Mouse (Mus musculus) liver, embryonic 15.5 days (tissue): ENCODE data around the gene Ube2g2. TPM values are rescaled to one million over a fixed set of nuclear protein-coding genes. Genes with fewer than 3 reads are reported as not detected.

Experiments used
- ATAC-seq: fragments of 200-750 bp; cut with Nextera tagmentation; 2 replicates; pipeline ENCODE4 v1.8.0; 2017; ENCODE audit warnings: moderate number of reproducible peaks, mild to moderate bottlenecking, moderate library complexity; ENCODE audit not compliant: insufficient read depth
- H3K27ac ChIP-seq: fragments of 300-500 bp; sonication (generic); replicated peaks from 2 replicates; pipeline ENCODE4 v1.5.1; 2015; ENCODE audit warnings: mild to moderate bottlenecking, inconsistent platforms
- H3K27me3 ChIP-seq: fragments of 300-500 bp; sonication (generic); 2 replicates; pipeline ENCODE4 v1.6.1; 2015; ENCODE audit warnings: mild to moderate bottlenecking, inconsistent platforms
- H3K36me3 ChIP-seq: fragments of 300-500 bp; sonication (generic); replicated peaks from 2 replicates; pipeline ENCODE4 v1.6.1; 2015; ENCODE audit warnings: moderate library complexity, mild to moderate bottlenecking, inconsistent platforms
- H3K4me1 ChIP-seq: fragments of 300-500 bp; sonication (generic); replicated peaks from 2 replicates; pipeline ENCODE4 v1.6.1; 2015; ENCODE audit warnings: inconsistent platforms
- H3K4me2 ChIP-seq: fragments of 300-500 bp; sonication (generic); 2 replicates; pipeline ENCODE4 v1.6.1; 2015; ENCODE audit warnings: moderate library complexity, mild to moderate bottlenecking, inconsistent platforms
- H3K4me3 ChIP-seq: fragments of 300-500 bp; sonication (generic); replicated peaks from 2 replicates; pipeline ENCODE4 v1.5.1; 2015; ENCODE audit warnings: mild to moderate bottlenecking, inconsistent platforms
- H3K9ac ChIP-seq: fragments of 300-500 bp; sonication (generic); 2 replicates; pipeline ENCODE4 v1.6.1; 2015; ENCODE audit warnings: moderate library complexity, mild to moderate bottlenecking, inconsistent platforms
- H3K9me3 ChIP-seq: fragments of 300-500 bp; sonication (generic); replicated peaks from 2 replicates; pipeline ENCODE4 v1.6.1; 2016; ENCODE audit warnings: inconsistent platforms
- WGBS: fragments of 180-500 bp; shearing (Covaris S2); methylation state at CpG from one replicate; pipeline ENCODE4 v1.1.7; 2015; ENCODE audit warnings: mixed read lengths; ENCODE audit not compliant: insufficient replicate concordance; 5-methylcytosine and 5-hydroxymethylcytosine counted together
- polyA plus RNA-seq: library from polyadenylated mRNA; unstranded; fragments of >200 nt; fragmentation: Nextera tagmentation; extraction: Ambion mirVana; gene quantifications from 2 replicates; pipeline ENCODE4 v1.2.1, GENCODE M21; 2015

The Ube2g2 gene
- polyA plus RNA-seq, 1 experiment from 2014 or later = 47.0 TPM

DNA sequence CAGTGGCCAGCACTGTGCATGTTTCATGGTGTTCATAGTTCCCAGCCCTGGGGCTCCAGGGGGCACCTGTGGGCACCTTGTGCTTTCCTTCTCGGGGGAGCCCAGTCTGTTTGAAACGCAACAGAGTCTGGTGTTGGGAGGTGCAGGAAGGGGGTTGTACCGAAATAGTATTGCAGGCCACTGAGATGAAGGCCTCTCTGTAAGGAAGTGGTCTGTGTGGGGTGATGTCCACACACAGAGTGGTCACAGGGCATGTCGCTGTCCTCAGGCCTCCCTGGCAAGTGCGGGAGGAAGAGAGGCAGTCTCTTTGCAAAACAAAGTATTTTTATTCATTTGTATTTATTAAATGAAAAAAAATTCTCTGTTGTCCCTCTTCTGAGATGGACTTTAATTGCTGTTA, 23.5 kb downstream of the Ube2g2 start:
- H3K27me3 ChIP-seq = no peaks in the 10 kb centered on the region
- no peak for ATAC-seq
- H3K4me1 ChIP-seq = no peaks in the 10 kb centered on the region
- H3K4me2 ChIP-seq = no peak overlapping the region
- peaks cover 58% of the 10 kb centered on the region for H3K36me3 ChIP-seq
- no peaks in the 10 kb centered on the region for H3K9me3 ChIP-seq
- no peak overlapping the region for H3K9ac ChIP-seq
- 80% methylated on average over 5 of the region's 5 CpGs for WGBS
- no peak overlapping the region for H3K27ac ChIP-seq
- no peak overlapping the region for H3K4me3 ChIP-seq

DNA sequence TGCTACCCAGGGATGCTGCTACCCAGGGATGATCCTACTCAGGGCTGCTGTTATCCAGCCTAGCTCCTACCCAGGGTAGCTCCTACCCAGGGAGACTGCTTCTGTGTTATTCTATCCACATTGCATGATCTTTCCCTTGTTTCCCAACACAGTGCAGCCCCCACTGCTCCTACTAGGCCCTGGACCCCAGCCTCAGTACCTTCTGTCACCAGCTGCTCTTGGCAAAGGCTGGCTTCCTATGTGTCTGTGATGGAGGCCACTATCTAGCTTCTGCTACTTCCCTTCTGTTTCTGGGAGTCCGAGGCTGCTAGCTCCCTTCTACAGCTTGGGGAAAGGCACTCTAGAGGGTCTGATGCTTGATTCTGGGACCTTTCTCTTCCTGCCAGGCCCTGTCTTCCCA, 25.4 kb downstream of the Ube2g2 start:
- no peak overlapping the region for H3K9ac ChIP-seq
- H3K27ac ChIP-seq = no peak overlapping the region
- H3K4me3 ChIP-seq = no peak overlapping the region
- no peak overlapping the region for H3K4me2 ChIP-seq
- peaks cover 40% of the 10 kb centered on the region for H3K36me3 ChIP-seq
- H3K4me1 ChIP-seq = no peaks in the 10 kb centered on the region
- 33% methylated on average over 1 of the region's 1 CpGs for WGBS
- H3K9me3 ChIP-seq = no peaks in the 10 kb centered on the region
- H3K27me3 ChIP-seq = no peaks in the 10 kb centered on the region
- no peak for ATAC-seq

DNA sequence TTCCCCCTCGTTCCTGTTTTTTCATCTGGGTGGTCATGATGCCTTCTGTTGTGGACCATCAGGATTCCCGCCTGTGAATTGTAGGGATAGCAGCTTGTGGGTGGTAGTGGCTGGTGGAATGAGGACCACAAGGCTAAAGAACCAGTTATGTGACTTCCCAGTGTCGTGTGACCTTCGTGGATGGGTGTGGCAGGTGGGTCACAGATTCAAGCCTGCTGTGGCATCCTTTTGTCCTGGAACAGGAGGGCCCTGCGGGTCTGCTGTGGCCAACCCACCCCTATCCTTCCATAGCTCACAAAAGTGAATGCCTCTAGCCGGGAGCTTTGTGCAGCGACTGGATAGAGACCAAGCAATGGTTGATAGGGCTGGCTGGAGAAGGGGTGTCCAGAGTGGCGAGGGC, 25.8 kb downstream of the Ube2g2 start:
- H3K27ac ChIP-seq = no peak overlapping the region

DNA sequence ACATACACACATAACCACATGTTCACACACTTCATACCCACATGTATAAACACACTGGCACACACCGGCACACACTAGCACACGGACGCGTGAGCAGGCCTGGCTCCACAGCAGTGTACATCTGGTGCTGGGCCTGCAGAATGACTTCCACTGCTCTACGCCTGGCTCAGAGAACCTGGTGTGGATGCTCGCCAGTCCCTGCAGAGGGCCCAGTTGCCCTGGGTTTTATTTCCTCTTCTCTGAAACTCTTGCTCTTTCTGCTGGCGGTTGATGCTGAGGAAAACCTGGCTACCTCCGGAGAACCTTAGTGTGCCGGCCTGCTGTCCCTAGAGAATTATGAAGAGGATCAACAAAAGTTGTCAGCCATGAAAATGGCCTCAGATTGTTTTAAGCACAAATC, 30.0 kb downstream of the Ube2g2 start:
- Histone ChIP-seq H3K4me1 (no peaks in the 10 kb centered on the region), H3K9ac (no peak overlapping the region), H3K27ac (no peak overlapping the region), H3K27me3 (no peaks in the 10 kb centered on the region), H3K4me3 (no peak overlapping the region), H3K4me2 (no peak overlapping the region), H3K9me3 (no peaks in the 10 kb centered on the region), H3K36me3 (no peaks in the 10 kb centered on the region)
- WGBS = 83% methylated on average over 9 of the region's 9 CpGs
- no peak for ATAC-seq

More for the DNA sequence above, 25.8 kb downstream of the Ube2g2 start:
- 67% methylated on average over 8 of the region's 8 CpGs for WGBS
- Histone ChIP-seq H3K9ac (no peak overlapping the region), H3K4me1 (no peaks in the 10 kb centered on the region), H3K27me3 (no peaks in the 10 kb centered on the region), H3K36me3 (peaks cover 36% of the 10 kb centered on the region), H3K9me3 (no peaks in the 10 kb centered on the region), H3K4me3 (no peak overlapping the region), H3K4me2 (no peak overlapping the region)
- ATAC-seq = no peak

DNA sequence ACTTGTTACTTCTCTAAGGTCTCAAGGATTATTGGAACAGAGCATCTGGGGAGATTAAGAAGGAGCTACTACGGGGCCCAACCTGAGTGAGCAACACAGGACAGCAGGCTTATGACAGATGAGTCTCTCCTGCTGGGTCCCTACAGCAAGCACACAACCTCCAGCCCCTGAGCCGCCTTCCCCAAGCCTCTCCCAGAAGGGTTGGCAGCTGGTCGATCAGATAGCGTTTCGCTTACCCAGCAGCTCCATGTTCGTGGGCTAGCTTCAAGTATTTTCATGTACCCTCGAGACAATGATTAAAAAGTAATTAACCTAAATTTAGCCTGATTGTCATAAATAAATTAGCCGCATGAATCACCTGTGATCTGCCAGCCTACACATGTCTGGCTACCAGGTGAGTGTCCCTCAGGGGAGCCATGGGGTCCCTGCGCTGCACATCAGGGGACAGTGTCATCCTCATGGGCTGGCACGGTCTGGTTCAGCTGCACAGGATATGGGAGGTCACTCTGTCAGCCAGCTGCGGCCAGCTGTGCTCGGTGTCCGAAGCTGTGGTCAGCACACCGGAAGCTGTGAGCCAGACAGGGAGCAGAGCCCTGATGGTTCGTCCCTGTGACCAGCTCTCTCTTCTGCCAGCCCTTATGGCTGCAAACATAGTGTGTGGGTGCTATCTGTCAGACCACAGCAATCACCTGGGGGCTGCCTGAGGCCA, 36.4 kb downstream of the Ube2g2 start:
- no peak for ATAC-seq
- Histone ChIP-seq H3K27ac (no peak overlapping the region), H3K27me3 (peaks cover 4% of the 10 kb centered on the region; the same call in 1 of the 2 replicates), H3K4me2 (no peak overlapping the region), H3K4me1 (0 out of 2 replicates have a peak, but pooled peaks cover 3% of the 10 kb centered on the region), H3K9ac (no peak overlapping the region), H3K9me3 (no peaks in the 10 kb centered on the region), H3K36me3 (no peaks in the 10 kb centered on the region), H3K4me3 (no peak overlapping the region)
- WGBS = 51% methylated on average over 15 of the region's 15 CpGs

DNA sequence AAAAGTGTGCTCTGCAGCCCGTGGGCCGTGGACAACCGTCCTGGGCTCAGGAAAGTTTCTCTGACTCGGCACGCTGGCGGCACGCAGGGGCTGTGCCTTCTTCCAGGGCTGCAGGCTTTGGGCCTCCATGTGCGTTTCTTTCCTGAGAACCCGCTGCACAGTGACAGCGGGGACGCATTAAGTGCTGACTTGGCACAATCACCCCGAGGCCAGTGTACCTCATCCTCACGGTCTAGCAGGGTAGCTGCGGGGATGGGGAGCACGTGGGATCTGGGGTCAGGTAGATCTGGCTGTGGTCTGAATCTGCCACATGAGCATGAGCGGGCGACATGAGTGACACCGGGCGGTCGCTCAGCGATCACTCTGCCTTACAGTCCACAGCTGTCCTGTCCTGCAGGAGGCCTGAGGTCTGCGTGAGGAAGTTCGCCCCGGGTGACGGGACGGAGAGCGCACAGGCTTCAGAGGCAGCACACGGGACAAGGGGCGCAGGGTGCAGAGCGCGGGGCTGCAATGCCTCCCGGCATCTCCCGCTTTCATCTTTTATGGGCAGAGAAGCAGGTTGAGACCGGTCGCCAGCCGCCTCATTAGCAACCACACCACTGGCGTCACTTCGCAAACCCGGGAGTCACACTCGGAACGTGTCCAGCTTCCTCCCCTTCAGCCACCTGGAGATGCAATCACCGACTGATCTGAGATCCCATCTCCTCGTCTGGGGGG, 42.0 kb downstream of the Ube2g2 start:
- no peaks in the 10 kb centered on the region for H3K4me1 ChIP-seq
- no peak overlapping the region for H3K4me3 ChIP-seq
- H3K27me3 ChIP-seq = peaks cover 23% of the 10 kb centered on the region
- H3K9me3 ChIP-seq = no peaks in the 10 kb centered on the region
- ATAC-seq = no peak
- no peak overlapping the region for H3K4me2 ChIP-seq
- no peaks in the 10 kb centered on the region for H3K36me3 ChIP-seq
- 41% methylated on average over 43 of the region's 43 CpGs for WGBS
- no peak overlapping the region for H3K27ac ChIP-seq
- H3K9ac ChIP-seq = no peak overlapping the region

DNA sequence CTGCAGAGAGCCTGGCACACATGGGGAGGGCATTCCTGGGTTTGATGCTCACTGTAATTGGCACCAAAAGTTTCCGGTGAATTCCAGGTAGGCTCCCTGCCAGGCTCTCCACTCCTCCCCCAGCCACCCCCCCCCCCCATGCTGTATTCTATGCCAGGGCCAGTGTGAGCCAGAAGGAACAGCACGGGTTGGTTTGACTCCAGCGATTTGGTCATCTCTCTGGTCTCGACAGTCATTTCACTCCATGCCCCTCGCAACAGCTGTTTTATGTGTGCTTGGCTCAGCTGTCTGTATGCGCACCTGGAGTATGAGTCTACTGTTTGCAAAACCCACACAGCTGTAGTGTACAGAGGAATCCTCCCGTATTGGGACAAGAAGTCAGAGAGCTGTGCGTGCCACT, 44.3 kb downstream of the Ube2g2 start:
- no peaks in the 10 kb centered on the region for H3K36me3 ChIP-seq
- no peak overlapping the region for H3K27ac ChIP-seq
- H3K9me3 ChIP-seq = no peaks in the 10 kb centered on the region
- no peak overlapping the region for H3K4me3 ChIP-seq
- 72% methylated on average over 8 of the region's 8 CpGs for WGBS
- peaks cover 23% of the 10 kb centered on the region for H3K27me3 ChIP-seq
- H3K4me1 ChIP-seq = peaks cover 9% of the 10 kb centered on the region
- ATAC-seq = no peak
- no peak overlapping the region for H3K9ac ChIP-seq
- H3K4me2 ChIP-seq = no peak overlapping the region

DNA sequence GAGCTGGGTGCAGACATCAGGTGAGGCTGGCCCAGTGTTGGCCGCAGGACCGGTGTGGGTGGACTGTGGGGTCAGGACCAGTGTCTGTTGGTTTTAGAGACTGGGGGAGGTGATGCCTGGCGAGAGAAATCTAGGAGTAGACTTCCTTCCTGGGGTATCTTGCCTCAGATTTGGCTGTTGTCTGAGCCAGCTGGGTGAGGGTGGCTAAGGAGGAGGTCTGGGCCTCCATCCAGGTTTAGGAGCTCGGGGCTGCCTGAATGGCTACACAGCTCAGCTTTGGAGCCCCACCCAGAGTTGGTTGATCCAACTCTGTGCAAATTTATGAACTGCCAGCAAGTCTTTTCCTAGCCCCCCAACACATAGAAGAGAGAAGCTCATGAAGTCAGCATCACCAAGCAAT, 45.3 kb downstream of the Ube2g2 start:
- Histone ChIP-seq H3K4me2 (no peak overlapping the region), H3K4me3 (no peak overlapping the region), H3K27me3 (peaks cover 23% of the 10 kb centered on the region), H3K27ac (no peak overlapping the region), H3K4me1 (peaks cover 14% of the 10 kb centered on the region), H3K9ac (no peak overlapping the region), H3K36me3 (no peaks in the 10 kb centered on the region), H3K9me3 (no peaks in the 10 kb centered on the region)
- ATAC-seq = no peak
- 66% methylated on average over 4 of the region's 4 CpGs for whole genome bisulfite sequencing

DNA sequence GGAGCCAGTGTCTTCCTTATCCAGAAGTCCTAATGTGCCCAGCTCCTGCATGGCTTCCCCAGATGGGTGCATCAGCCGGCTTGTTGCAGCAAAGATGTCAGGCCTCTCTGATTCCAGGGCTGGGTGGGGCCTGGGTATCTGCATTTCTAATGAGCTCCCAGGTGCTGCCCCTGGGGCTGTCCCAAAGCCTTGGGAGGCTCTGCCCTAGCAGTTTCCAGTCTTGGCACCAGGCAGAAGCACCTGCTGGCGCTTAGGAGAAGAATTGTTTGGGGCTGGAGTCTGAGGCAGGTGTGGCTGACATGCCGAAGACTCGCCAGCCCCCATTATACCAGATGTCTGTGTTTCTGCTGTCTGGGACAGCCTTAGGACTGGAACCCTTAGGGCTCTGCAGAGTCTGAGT, 48.6 kb downstream of the Ube2g2 start:
- Histone ChIP-seq H3K4me2 (no peak overlapping the region), H3K9ac (no peak overlapping the region), H3K4me3 (no peak overlapping the region), H3K36me3 (no peaks in the 10 kb centered on the region), H3K27ac (no peak overlapping the region), H3K27me3 (peaks cover 22% of the 10 kb centered on the region), H3K9me3 (no peaks in the 10 kb centered on the region), H3K4me1 (peaks cover 14% of the 10 kb centered on the region)
- WGBS = 71% methylated on average over 4 of the region's 4 CpGs
- ATAC-seq = no peak

DNA sequence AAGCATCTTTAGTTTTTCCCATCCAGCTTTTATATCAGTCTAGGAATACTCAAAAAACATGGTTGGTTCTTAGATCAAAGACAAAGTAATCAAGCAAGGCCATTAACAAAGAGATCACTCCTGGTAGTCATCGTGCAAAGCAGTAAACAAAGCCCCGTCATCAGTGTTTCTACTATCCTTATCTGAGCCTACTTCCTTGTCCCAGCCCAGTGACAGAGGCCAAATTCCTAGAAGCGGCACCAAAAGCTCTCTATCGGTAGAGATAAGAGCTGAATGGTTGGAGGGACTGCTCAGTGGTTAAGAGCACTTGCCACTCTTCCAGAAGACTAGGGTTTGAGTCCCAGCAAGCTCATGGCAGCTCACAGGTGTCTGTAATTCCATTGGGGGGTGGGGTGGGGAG, 49.4 kb downstream of the Ube2g2 start:
- 12% methylated on average over 4 of the region's 4 CpGs for WGBS
- no peaks in the 10 kb centered on the region for H3K9me3 ChIP-seq
- peak; percentile 85 for ATAC-seq

DNA sequence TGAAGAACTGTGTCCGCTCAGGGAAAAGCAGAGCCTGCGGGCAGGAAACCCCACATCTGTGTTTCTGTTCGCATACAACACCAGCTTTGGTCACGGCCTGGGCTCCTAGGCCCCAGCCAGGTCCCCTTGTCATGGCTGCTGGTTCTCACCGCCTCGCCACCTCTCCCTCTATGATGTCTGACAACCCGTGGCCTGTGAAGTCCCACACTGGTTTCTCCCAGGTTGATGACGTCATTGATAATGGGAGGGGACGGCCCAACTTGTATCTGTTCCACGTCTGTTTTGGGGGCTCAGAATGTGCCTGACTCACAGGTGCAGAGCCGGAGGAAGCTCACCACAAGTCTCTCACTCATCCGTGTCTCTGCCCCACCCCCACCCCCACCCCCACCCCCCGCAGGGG, 51.7 kb downstream of the Ube2g2 start:
- no peak overlapping the region for H3K9ac ChIP-seq
- H3K27me3 ChIP-seq = peaks cover 43% of the 10 kb centered on the region
- no peak overlapping the region for H3K4me2 ChIP-seq
- no peaks in the 10 kb centered on the region for H3K9me3 ChIP-seq
- no peak overlapping the region for H3K27ac ChIP-seq
- WGBS = 57% methylated on average over 13 of the region's 13 CpGs
- no peak overlapping the region for H3K4me3 ChIP-seq
- ATAC-seq = no peak
- no peaks in the 10 kb centered on the region for H3K36me3 ChIP-seq
- peaks cover 14% of the 10 kb centered on the region for H3K4me1 ChIP-seq

More for the DNA sequence above, 49.4 kb downstream of the Ube2g2 start:
- H3K27me3 ChIP-seq = peaks cover 25% of the 10 kb centered on the region
- no peak overlapping the region for H3K4me3 ChIP-seq
- H3K36me3 ChIP-seq = no peaks in the 10 kb centered on the region
- peak overlapping the region; percentile 2; the same call in 1 of the 2 replicates for H3K4me2 ChIP-seq
- H3K9ac ChIP-seq = no peak overlapping the region
- peaks cover 14% of the 10 kb centered on the region for H3K4me1 ChIP-seq
- no peak overlapping the region for H3K27ac ChIP-seq
